Mouse (Mus musculus): Measurements from ENCODE around the gene Arl6. TPM values are rescaled to one million over a fixed set of nuclear protein-coding genes. Genes with fewer than 3 reads are reported as not detected.

The Arl6 gene
- polyA plus RNA-seq, 1 experiment from 2014 or later: 58.6 TPM

- Histone ChIP-seq H3K27ac (no peak overlapping the region), H3K27me3 (ENCODE audit: poor library complexity, severe bottlenecking) (no peaks in the 10 kb centered on the region), H3K36me3 (replicated peaks) (no peaks in the 10 kb centered on the region), H3K9me3 (no peaks in the 10 kb centered on the region), H3K4me3 (no peak overlapping the region), H3K4me1 (no peaks in the 10 kb centered on the region)
- 93% methylated on average over 8 of the region's 8 CpGs for WGBS
- no peak for DNase-seq (ENCODE audit: extremely low spot score, low spot score)
Observed at GRCm38 (mm10) chr16:59579237-59579636, 60.0 kb downstream of the Arl6 start.

GRCm38 (mm10) chr16:59573961-59574360 lies 65.2 kb downstream of the Arl6 start:
- WGBS: 93% methylated on average over 11 of the region's 11 CpGs
- Histone ChIP-seq H3K36me3 (replicated peaks) (no peaks in the 10 kb centered on the region), H3K27ac (no peak overlapping the region), H3K9me3 (no peaks in the 10 kb centered on the region), H3K4me3 (no peak overlapping the region), H3K27me3 (ENCODE audit: poor library complexity, severe bottlenecking) (no peaks in the 10 kb centered on the region), H3K4me1 (no peaks in the 10 kb centered on the region)
- no peak for DNase-seq (ENCODE audit: extremely low spot score, low spot score)

- Histone ChIP-seq H3K9me3 (no peaks in the 10 kb centered on the region), H3K4me1 (no peaks in the 10 kb centered on the region), H3K27me3 (ENCODE audit: poor library complexity, severe bottlenecking) (no peaks in the 10 kb centered on the region), H3K36me3 (replicated peaks) (no peaks in the 10 kb centered on the region), H3K27ac (no peak overlapping the region), H3K4me3 (no peak overlapping the region)
- DNase-seq (ENCODE audit: extremely low spot score, low spot score): no peak
- WGBS: 94% methylated on average over 3 of the region's 3 CpGs
Observed at GRCm38 (mm10) chr16:59572685-59573084, 66.5 kb downstream of the Arl6 start.

- no peak overlapping the region for H3K4me3 ChIP-seq
- H3K4me1 ChIP-seq: no peaks in the 10 kb centered on the region
- WGBS: 91% methylated on average over 8 of the region's 8 CpGs
- H3K27ac ChIP-seq: no peak overlapping the region
- H3K9me3 ChIP-seq: no peaks in the 10 kb centered on the region
- no peak for DNase-seq (ENCODE audit: extremely low spot score, low spot score)
- H3K36me3 ChIP-seq (replicated peaks): no peaks in the 10 kb centered on the region
- no peaks in the 10 kb centered on the region for H3K27me3 ChIP-seq (ENCODE audit: poor library complexity, severe bottlenecking)
Observed at GRCm38 (mm10) chr16:59570807-59571206, 68.4 kb downstream of the Arl6 start.

- 85% methylated on average over 8 of the region's 8 CpGs for WGBS
- Histone ChIP-seq H3K27me3 (ENCODE audit: poor library complexity, severe bottlenecking) (no peaks in the 10 kb centered on the region), H3K9me3 (no peaks in the 10 kb centered on the region), H3K27ac (no peak overlapping the region), H3K4me1 (no peaks in the 10 kb centered on the region), H3K4me3 (no peak overlapping the region), H3K36me3 (replicated peaks) (peaks cover 4% of the 10 kb centered on the region; the same call in 1 of the 2 replicates)
- no peak for DNase-seq (ENCODE audit: extremely low spot score, low spot score)
Observed at GRCm38 (mm10) chr16:59569837-59570236, 69.4 kb downstream of the Arl6 start.

GRCm38 (mm10) chr16:59567721-59568381 lies 71.3 kb downstream of the Arl6 start:
- H3K9me3 ChIP-seq: no peaks in the 10 kb centered on the region
- 71% methylated on average over 9 of the region's 10 CpGs for WGBS

GRCm38 (mm10) chr16:59566437-59566836 lies 72.8 kb downstream of the Arl6 start:
- WGBS: 91% methylated on average over 4 of the region's 4 CpGs
- no peak overlapping the region for H3K27ac ChIP-seq
- peaks cover 4% of the 10 kb centered on the region; the same call in 1 of the 2 replicates for H3K36me3 ChIP-seq (replicated peaks)
- DNase-seq (ENCODE audit: extremely low spot score, low spot score): no peak
- no peaks in the 10 kb centered on the region for H3K27me3 ChIP-seq (ENCODE audit: poor library complexity, severe bottlenecking)
- no peaks in the 10 kb centered on the region for H3K9me3 ChIP-seq
- H3K4me3 ChIP-seq: no peak overlapping the region
- H3K4me1 ChIP-seq: no peaks in the 10 kb centered on the region

More at GRCm38 (mm10) chr16:59567721-59568381, 71.3 kb downstream of the Arl6 start:
- Histone ChIP-seq H3K36me3 (replicated peaks) (peaks cover 4% of the 10 kb centered on the region; the same call in 1 of the 2 replicates), H3K4me1 (no peaks in the 10 kb centered on the region), H3K27me3 (ENCODE audit: poor library complexity, severe bottlenecking) (no peaks in the 10 kb centered on the region), H3K27ac (no peak overlapping the region), H3K4me3 (no peak overlapping the region)
- no peak for DNase-seq (ENCODE audit: extremely low spot score, low spot score)

GRCm38 (mm10) chr16:59565631-59566030 lies 73.6 kb downstream of the Arl6 start:
- no peak overlapping the region for H3K4me3 ChIP-seq
- no peak overlapping the region for H3K27ac ChIP-seq
- H3K9me3 ChIP-seq: no peaks in the 10 kb centered on the region
- peaks cover 4% of the 10 kb centered on the region; the same call in 1 of the 2 replicates for H3K36me3 ChIP-seq (replicated peaks)
- 78% methylated on average over 2 of the region's 2 CpGs for WGBS
- no peaks in the 10 kb centered on the region for H3K4me1 ChIP-seq
- DNase-seq (ENCODE audit: extremely low spot score, low spot score): no peak
- no peaks in the 10 kb centered on the region for H3K27me3 ChIP-seq (ENCODE audit: poor library complexity, severe bottlenecking)

GRCm38 (mm10) chr16:59564025-59564424 lies 75.2 kb downstream of the Arl6 start:
- peaks cover 11% of the 10 kb centered on the region; the same call in 1 of the 2 replicates for H3K36me3 ChIP-seq (replicated peaks)
- 78% methylated on average over 5 of the region's 5 CpGs for WGBS

More at GRCm38 (mm10) chr16:59564025-59564424, 75.2 kb downstream of the Arl6 start:
- no peak overlapping the region for H3K27ac ChIP-seq
- H3K4me1 ChIP-seq: no peaks in the 10 kb centered on the region
- no peak overlapping the region for H3K4me3 ChIP-seq
- H3K27me3 ChIP-seq (ENCODE audit: poor library complexity, severe bottlenecking): no peaks in the 10 kb centered on the region
- DNase-seq (ENCODE audit: extremely low spot score, low spot score): no peak
- H3K9me3 ChIP-seq: no peaks in the 10 kb centered on the region

Other genes with a start within 250 kb of the Arl6 start
- gene Gabrr3, start 232.1 kb downstream of the Arl6 start, polyA plus RNA-seq (2016; fragmentation: Nextera tagmentation; extraction: Ambion mirVana): 0.04 TPM in 1 of 2 replicates, not detected in the other
- gene Riox2, start 167.6 kb downstream of the Arl6 start, polyA plus RNA-seq (2016; fragmentation: Nextera tagmentation; extraction: Ambion mirVana): 37.7 and 39.9 TPM in 2 replicates
- gene Crybg3, start 38.4 kb downstream of the Arl6 start, polyA plus RNA-seq (2016; fragmentation: Nextera tagmentation; extraction: Ambion mirVana): 5.0 and 5.1 TPM in 2 replicates

All from forebrain, embryonic 10.5 days (tissue).